Mouse (Mus musculus) hindbrain, embryonic 14.5 days (tissue): ENCODE results near the gene Frem1. TPM values are rescaled to one million over a fixed set of nuclear protein-coding genes. Genes with fewer than 3 reads are reported as not detected.

Source experiments
- ATAC-seq: fragments of 200-750 bp; cut with Nextera tagmentation; 2 replicates; pipeline ENCODE4 v1.8.0; 2017; ENCODE audit warnings: moderate number of reproducible peaks, mild to moderate bottlenecking, moderate TSS enrichment, moderate library complexity; ENCODE audit not compliant: low FRiP score
- DNase-seq: peaks from one replicate; pipeline ENCODE4 v3.0.0-alpha.2; 2015; ENCODE audit warnings: low spot score
- H3K27ac ChIP-seq: fragments of 300-500 bp; sonication (generic); 2 replicates; pipeline ENCODE4 v1.5.1; 2014; ENCODE audit warnings: mild to moderate bottlenecking, moderate library complexity
- H3K27me3 ChIP-seq: fragments of 300-500 bp; sonication (generic); 2 replicates; pipeline ENCODE4 v1.6.1; 2014; ENCODE audit warnings: mild to moderate bottlenecking, low read length, mixed read lengths; ENCODE audit not compliant: control insufficient read depth, insufficient read depth
- H3K36me3 ChIP-seq: fragments of 300-500 bp; sonication (generic); replicated peaks from 2 replicates; pipeline ENCODE4 v1.6.1; 2014; ENCODE audit not compliant: control insufficient read depth, insufficient read depth
- H3K4me1 ChIP-seq: fragments of 300-500 bp; sonication (generic); replicated peaks from 2 replicates; pipeline ENCODE4 v1.6.1; 2014; ENCODE audit warnings: antibody characterized with exemption, low read length, mixed read lengths; ENCODE audit not compliant: control insufficient read depth, insufficient read depth
- H3K4me2 ChIP-seq: fragments of 300-500 bp; sonication (generic); replicated peaks from 2 replicates; pipeline ENCODE4 v1.6.1; 2014; ENCODE audit warnings: mild to moderate bottlenecking, moderate library complexity
- H3K4me3 ChIP-seq: fragments of 300-500 bp; sonication (generic); replicated peaks from 2 replicates; pipeline ENCODE4 v1.5.1; 2014; ENCODE audit warnings: mild to moderate bottlenecking, low read length
- H3K9ac ChIP-seq: fragments of 300-500 bp; sonication (generic); 2 replicates; pipeline ENCODE4 v1.6.1; 2014
- H3K9me3 ChIP-seq: fragments of 300-500 bp; sonication (generic); 2 replicates; pipeline ENCODE4 v1.6.1; 2016; ENCODE audit warnings: low read length; ENCODE audit not compliant: control insufficient read depth
- WGBS: fragments of 180-500 bp; shearing (Covaris S2); extraction: QIAGEN DNeasy Blood & Tissue Kit; methylation state at CpG from one replicate; pipeline ENCODE4 v1.1.7; 2014; 5-methylcytosine and 5-hydroxymethylcytosine counted together
- polyA plus RNA-seq: library from polyadenylated mRNA; unstranded; fragments of >200 nt; fragmentation: Nextera tagmentation; extraction: Ambion mirVana; gene quantifications from 2 replicates; pipeline ENCODE4 v1.2.1, GENCODE M21; 2014

The Frem1 gene
- polyA plus RNA-seq, 1 experiment from 2014 or later, result 3.8 TPM

DNA sequence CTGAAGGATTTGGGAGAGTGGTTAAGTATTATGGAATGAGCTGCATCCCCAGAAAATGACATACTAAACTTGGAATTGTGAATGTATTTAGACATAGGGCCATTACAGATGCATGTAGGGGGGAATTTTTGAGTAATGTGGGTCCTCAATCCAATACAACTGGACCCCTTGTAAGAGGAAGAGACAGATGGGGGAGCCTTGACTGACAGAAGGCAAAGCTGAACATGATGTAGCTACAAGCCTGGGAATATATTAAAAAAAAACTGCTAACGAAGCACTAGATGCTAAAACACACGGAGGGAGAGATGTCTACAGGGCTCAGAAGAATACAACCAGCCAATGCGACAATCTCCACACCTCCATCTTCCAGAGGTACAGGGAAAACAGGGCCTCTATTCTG is 60.1 kb downstream of the Frem1 start:
- H3K4me2 ChIP-seq, result no peak overlapping the region
- no peak overlapping the region for H3K9ac ChIP-seq
- WGBS, result 90% methylated on average over 3 of the region's 3 CpGs
- H3K4me3 ChIP-seq, result no peak overlapping the region
- H3K4me1 ChIP-seq, result peaks cover 2% of the 10 kb centered on the region; the same call in 1 of the 2 replicates
- H3K27ac ChIP-seq, result no peak overlapping the region
- H3K27me3 ChIP-seq, result no peaks in the 10 kb centered on the region
- no peaks in the 10 kb centered on the region for H3K9me3 ChIP-seq
- no peaks in the 10 kb centered on the region for H3K36me3 ChIP-seq
- DNase-seq (no peak), ATAC-seq (no peak)

DNA sequence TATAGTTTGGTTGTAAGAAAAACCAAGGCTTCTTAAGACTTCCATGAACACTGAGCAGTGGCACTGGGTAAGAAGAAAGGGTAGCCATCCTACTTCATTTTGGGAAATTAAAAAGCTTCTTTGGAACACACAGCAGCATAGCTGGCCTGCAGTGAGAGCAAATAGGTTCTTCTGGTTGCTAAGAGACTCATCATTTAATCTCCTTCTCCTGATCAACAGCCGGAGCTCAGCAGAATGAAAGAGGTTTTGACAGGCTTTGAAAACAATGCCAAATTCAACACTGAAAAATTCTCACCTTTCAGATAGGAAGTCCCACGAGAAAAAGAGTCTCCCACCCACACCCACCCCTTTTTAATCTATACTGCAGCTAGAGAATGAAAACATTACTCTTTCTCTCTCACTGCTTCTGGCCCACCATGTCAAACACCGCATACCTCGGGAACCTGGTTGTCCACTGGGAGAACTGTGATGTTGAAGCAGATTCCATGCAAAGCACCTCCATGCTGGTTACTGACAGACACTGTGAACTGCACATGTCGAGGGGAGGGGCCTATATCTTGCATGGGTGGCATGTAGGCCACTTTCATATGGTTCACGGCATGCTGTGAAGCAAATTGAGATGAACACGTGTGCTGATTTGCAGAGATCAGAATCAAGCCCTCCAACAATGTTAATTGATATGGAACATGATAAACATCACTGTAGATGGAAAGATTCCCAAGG is 61.0 kb downstream of the Frem1 start:
- Histone ChIP-seq H3K27ac (no peak overlapping the region), H3K9me3 (no peaks in the 10 kb centered on the region), H3K9ac (no peak overlapping the region), H3K4me1 (peaks cover 2% of the 10 kb centered on the region; the same call in 1 of the 2 replicates), H3K4me2 (no peak overlapping the region), H3K27me3 (no peaks in the 10 kb centered on the region), H3K36me3 (no peaks in the 10 kb centered on the region), H3K4me3 (no peak overlapping the region)
- 47% methylated on average over 7 of the region's 7 CpGs for WGBS
- DNase-seq (no peak), ATAC-seq (no peak)

DNA sequence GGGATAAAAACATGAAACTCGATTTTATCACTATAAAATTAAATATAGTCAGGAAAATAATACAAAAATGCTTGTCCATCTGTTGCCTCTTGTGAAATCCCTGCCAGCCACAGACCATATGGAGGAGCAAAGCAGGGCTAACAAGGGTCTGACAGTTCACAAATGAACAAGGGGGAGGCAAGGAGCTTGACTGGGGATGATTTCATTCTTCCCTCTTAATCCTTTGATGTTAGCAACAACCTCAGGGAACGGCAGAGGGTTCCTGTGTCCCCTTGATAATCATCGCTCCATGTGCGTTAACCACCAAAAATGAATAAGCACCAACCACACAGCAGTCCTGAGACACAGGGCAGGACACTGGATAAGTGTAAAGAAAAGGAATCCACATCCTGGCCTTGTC is 79.8 kb downstream of the Frem1 start:
- H3K4me1 ChIP-seq, result peaks cover 5% of the 10 kb centered on the region; the same call in 1 of the 2 replicates
- ATAC-seq, result no peak; the same call in 1 of the 2 replicates
- H3K9ac ChIP-seq, result no peak overlapping the region
- no peak overlapping the region for H3K4me3 ChIP-seq
- H3K36me3 ChIP-seq, result no peaks in the 10 kb centered on the region
- DNase-seq, result no peak
- 49% methylated on average over 4 of the region's 4 CpGs for WGBS
- H3K27me3 ChIP-seq, result no peaks in the 10 kb centered on the region
- no peak overlapping the region for H3K4me2 ChIP-seq
- no peak overlapping the region for H3K27ac ChIP-seq
- no peaks in the 10 kb centered on the region for H3K9me3 ChIP-seq

DNA sequence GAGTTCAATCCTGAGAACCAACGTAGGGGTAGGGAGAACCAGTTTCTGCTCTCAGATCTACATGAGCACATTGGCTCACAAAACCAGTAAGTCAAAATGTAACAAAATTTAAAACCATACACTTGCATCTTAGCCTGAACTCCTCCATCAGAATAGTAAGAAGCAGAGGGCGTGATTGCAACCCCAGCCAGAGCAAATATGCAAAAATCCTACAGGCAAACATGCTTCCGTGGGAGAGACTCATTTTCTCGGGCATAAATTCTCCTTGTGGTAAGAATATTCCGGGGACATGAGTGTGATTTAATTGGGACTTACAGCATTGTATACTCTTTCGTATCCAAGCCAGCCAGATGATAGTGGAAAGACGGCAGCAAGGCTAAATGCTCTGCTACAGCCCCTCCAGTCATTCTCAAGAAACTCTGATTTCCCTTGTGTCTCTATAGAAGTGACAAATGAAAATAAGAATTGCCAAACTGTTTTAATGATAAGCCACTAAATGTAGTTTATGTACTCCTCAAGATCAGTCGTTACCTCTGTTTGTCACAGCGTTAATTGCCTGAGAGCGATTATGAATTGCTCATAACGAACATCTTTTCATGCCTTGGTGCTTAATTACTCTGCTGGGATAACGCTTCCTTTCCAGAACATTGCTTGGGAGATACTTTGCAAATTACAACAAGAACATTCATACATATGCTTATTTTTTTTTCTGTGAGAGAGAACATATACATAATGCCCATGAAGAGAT is 81.1 kb downstream of the Frem1 start:
- no peak overlapping the region for H3K4me3 ChIP-seq
- H3K36me3 ChIP-seq, result no peaks in the 10 kb centered on the region
- peak overlapping the region; percentile 40; the same call in 1 of the 2 replicates for H3K27ac ChIP-seq
- 63% methylated on average over 12 of the region's 12 CpGs for WGBS
- no peaks in the 10 kb centered on the region for H3K27me3 ChIP-seq
- H3K4me2 ChIP-seq, result no peak overlapping the region
- DNase-seq, result no peak
- no peaks in the 10 kb centered on the region for H3K9me3 ChIP-seq
- H3K9ac ChIP-seq, result no peak overlapping the region
- ATAC-seq, result no peak; the same call in 1 of the 2 replicates
- H3K4me1 ChIP-seq, result peaks cover 5% of the 10 kb centered on the region; the same call in 1 of the 2 replicates

DNA sequence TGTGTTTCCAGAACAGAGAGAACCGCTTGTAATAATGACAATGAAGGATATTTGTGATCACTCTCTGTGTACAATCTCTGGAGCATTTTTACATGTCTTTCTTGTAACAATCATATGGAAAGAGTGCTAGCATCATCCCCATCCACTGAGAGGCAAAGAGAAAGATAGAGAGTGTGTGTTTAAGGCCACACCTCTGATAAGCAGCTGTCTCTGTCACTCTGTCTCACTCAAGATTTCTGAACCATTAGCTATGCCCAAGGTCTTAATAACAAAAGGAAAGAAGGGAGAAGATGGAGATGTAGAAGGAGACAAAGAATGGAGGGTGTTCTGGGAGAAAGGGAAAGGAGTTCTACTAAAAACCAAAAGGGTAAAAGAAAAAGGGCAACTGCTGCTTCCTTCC is 91.1 kb downstream of the Frem1 start:
- Histone ChIP-seq H3K9ac (no peak overlapping the region), H3K27me3 (no peaks in the 10 kb centered on the region), H3K4me2 (no peak overlapping the region), H3K9me3 (no peaks in the 10 kb centered on the region), H3K27ac (no peak overlapping the region), H3K4me1 (no peaks in the 10 kb centered on the region), H3K36me3 (no peaks in the 10 kb centered on the region), H3K4me3 (no peak overlapping the region)
- 74% methylated on average over 1 of the region's 1 CpGs for WGBS
- DNase-seq (no peak), ATAC-seq (no peak)

DNA sequence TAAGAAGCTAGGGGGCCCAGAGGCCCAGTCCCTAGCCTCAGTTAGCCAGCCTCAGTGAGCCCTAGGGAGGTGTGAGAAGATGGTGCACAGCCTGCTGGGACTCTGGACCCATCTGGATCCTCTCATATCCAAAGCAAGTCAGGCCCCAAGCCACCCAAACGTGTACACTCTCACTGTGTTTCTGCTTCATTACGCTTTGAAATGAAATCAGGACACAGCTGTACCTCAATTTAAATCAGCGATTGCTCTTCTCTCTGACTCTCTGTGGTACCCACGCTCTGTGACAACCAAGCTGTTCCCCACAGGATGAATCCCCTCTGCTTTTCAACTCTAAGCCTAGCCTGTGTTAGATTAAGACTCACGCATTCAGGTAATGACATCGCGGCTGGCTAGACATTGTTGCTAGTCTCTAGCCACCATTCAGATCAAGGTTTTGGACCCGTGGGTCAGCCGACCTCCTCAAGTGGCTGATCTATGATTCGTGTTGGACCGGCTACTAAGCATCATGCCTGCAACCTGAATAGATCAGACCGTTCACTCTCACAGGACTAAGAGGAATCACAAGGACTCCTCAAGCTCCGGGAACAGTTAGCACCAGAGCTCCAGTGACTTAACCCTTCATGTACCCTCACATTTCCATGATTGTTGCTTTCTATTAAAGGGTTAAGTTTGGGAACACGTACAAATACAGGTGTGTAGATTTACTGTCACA is 94.2 kb downstream of the Frem1 start:
- Histone ChIP-seq H3K4me1 (no peaks in the 10 kb centered on the region), H3K27me3 (no peaks in the 10 kb centered on the region), H3K36me3 (no peaks in the 10 kb centered on the region), H3K27ac (peak overlapping the region; percentile 52; the same call in 1 of the 2 replicates), H3K4me3 (no peak overlapping the region), H3K4me2 (peak overlapping the region; percentile 3; the same call in 1 of the 2 replicates), H3K9ac (no peak overlapping the region), H3K9me3 (no peaks in the 10 kb centered on the region)
- ATAC-seq, result peak; percentile 59; the same call in 1 of the 2 replicates
- DNase-seq, result no peak
- WGBS, result 46% methylated on average over 14 of the region's 14 CpGs

DNA sequence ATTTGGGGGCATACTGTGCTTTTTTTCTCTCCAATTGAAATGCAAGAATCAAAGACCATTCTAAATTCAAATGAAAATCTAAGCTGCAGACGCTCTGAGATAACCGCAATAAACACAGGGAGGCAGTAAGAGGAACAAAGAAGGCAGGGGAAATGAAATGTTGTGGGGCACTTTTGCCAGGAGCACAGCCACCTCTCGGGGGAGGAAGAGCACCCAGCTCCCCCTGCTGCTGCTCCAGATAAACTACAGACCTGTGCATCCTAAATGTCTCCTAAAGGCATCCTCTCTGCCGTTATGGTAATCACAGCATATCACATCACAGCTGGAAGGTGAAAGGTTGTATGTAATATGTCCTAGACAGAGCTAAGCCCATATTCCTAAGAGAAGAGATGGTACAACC is 98.1 kb downstream of the Frem1 start:
- H3K4me3 ChIP-seq, result no peak overlapping the region
- no peaks in the 10 kb centered on the region for H3K9me3 ChIP-seq
- DNase-seq, result no peak
- H3K9ac ChIP-seq, result no peak overlapping the region
- no peaks in the 10 kb centered on the region for H3K36me3 ChIP-seq
- ATAC-seq, result no peak
- H3K4me2 ChIP-seq, result no peak overlapping the region
- peaks cover 7% of the 10 kb centered on the region; the same call in 1 of the 2 replicates for H3K4me1 ChIP-seq
- H3K27ac ChIP-seq, result no peak overlapping the region
- H3K27me3 ChIP-seq, result no peaks in the 10 kb centered on the region
- WGBS, result 34% methylated on average over 4 of the region's 4 CpGs

DNA sequence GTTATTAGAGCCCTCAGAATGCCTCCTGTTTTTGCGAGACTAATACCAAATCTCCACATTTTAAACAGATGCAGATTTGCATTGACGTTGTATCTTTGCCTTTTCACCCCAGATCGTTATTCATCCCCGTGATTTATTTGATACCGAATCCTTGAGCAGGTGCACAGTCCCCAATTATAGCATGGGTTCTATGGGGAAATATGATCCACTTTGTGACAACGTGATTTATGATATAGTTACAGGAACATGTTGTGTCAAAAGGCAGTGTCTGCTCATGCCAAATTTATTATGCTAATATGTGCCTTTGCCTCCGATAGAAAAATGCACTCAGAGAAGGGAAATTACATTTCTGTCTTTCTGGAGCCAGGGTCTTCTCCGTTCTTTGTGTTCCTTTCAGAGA is 102.6 kb downstream of the Frem1 start:
- Histone ChIP-seq H3K27ac (peak overlapping the region; percentile 66), H3K4me3 (no peak overlapping the region), H3K9ac (no peak overlapping the region), H3K9me3 (no peaks in the 10 kb centered on the region), H3K4me1 (peaks cover 11% of the 10 kb centered on the region; the same call in 1 of the 2 replicates), H3K4me2 (no peak overlapping the region), H3K27me3 (no peaks in the 10 kb centered on the region), H3K36me3 (no peaks in the 10 kb centered on the region)
- DNase-seq (no peak), ATAC-seq (no peak)
- WGBS, result 41% methylated on average over 8 of the region's 8 CpGs

DNA sequence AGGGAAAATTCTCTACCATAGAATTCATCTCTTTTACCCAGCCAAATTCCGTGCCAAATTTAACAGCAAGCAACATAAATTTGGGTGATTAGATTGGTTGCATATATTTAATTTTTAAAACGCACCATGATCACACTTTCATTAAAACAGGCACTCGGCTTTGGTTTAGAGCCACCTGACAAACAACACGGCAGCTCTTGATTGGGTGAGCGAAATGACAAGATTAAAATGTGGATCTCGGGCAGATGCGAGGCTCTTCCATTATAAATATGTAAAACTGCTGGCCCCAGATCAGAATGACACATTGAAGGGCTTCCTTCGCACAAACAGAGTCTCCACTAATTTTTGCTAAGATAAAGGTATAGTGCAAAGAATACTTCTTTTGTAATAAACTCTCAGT is 105.4 kb downstream of the Frem1 start:
- H3K4me3 ChIP-seq, result no peak overlapping the region
- H3K27ac ChIP-seq, result peak overlapping the region; percentile 88
- peaks cover 11% of the 10 kb centered on the region; the same call in 1 of the 2 replicates for H3K4me1 ChIP-seq
- 51% methylated on average over 8 of the region's 8 CpGs for WGBS
- DNase-seq (no peak), ATAC-seq (no peak)
- no peaks in the 10 kb centered on the region for H3K36me3 ChIP-seq
- no peak overlapping the region for H3K4me2 ChIP-seq
- H3K9me3 ChIP-seq, result no peaks in the 10 kb centered on the region
- no peak overlapping the region for H3K9ac ChIP-seq
- H3K27me3 ChIP-seq, result no peaks in the 10 kb centered on the region
